Mouse (Mus musculus) liver, embryonic 11.5 days (tissue): Measurements from ENCODE around the gene Dnah3. TPM values are rescaled to one million over a fixed set of nuclear protein-coding genes. Genes with fewer than 3 reads are reported as not detected.

Source experiments
- ATAC-seq: fragments of 200-750 bp; cut with Nextera tagmentation; replicated peaks from 2 replicates; pipeline ENCODE4 v1.8.0; 2017; ENCODE audit warnings: moderate number of reproducible peaks, mild to moderate bottlenecking, moderate TSS enrichment, moderate library complexity; ENCODE audit not compliant: low FRiP score
- DNase-seq: peaks from one replicate; pipeline ENCODE4 v3.0.0-alpha.2; 2017; ENCODE audit warnings: low spot score
- H3K27ac ChIP-seq: fragments of 300-500 bp; sonication (generic); 2 replicates; pipeline ENCODE4 v1.5.1; 2014; ENCODE audit warnings: mild to moderate bottlenecking, low read depth, low read length, control low read depth
- H3K27me3 ChIP-seq: fragments of 300-500 bp; sonication (generic); replicated peaks from 2 replicates; pipeline ENCODE4 v1.6.1; 2014; ENCODE audit warnings: low read length, mixed read lengths; ENCODE audit not compliant: control insufficient read depth, insufficient read depth
- H3K36me3 ChIP-seq: fragments of 300-500 bp; sonication (generic); 2 replicates; pipeline ENCODE4 v1.6.1; 2014; ENCODE audit warnings: mild to moderate bottlenecking, low read length, moderate library complexity, mixed read lengths; ENCODE audit not compliant: control insufficient read depth, insufficient read depth
- H3K4me1 ChIP-seq: fragments of 300-500 bp; sonication (generic); replicated peaks from 2 replicates; pipeline ENCODE4 v1.6.1; 2014; ENCODE audit warnings: low read length, mixed read lengths; ENCODE audit not compliant: control insufficient read depth, insufficient read depth
- H3K4me2 ChIP-seq: fragments of 300-500 bp; sonication (generic); 2 replicates; pipeline ENCODE4 v1.6.1; 2014; ENCODE audit warnings: mild to moderate bottlenecking, control low read depth, moderate library complexity
- H3K4me3 ChIP-seq: fragments of 300-500 bp; sonication (generic); 2 replicates; pipeline ENCODE4 v1.5.1; 2014; ENCODE audit warnings: low read depth, low read length, control low read depth
- H3K9ac ChIP-seq: fragments of 300-500 bp; sonication (generic); 2 replicates; pipeline ENCODE4 v1.6.1; 2014; ENCODE audit warnings: low read depth, low read length, control low read depth
- H3K9me3 ChIP-seq: fragments of 300-500 bp; sonication (generic); 2 replicates; pipeline ENCODE4 v1.6.1; 2016; ENCODE audit warnings: low read length, inconsistent platforms, mixed read lengths; ENCODE audit not compliant: control insufficient read depth
- WGBS: fragments of 180-500 bp; shearing (Covaris S2); extraction: QIAGEN DNeasy Blood & Tissue Kit; methylation state at CpG from one replicate; pipeline ENCODE4 v1.1.7; 2014; 5-methylcytosine and 5-hydroxymethylcytosine counted together
- polyA plus RNA-seq: library from polyadenylated mRNA; unstranded; fragments of >200 nt; fragmentation: Nextera tagmentation; extraction: Ambion mirVana; gene quantifications from 2 replicates; pipeline ENCODE4 v1.2.1, GENCODE M21; 2014

The Dnah3 gene
- polyA plus RNA-seq, 1 experiment from 2014 or later, result not detected

GRCm38 (mm10) chr7:120093033-120093432, 2.0 kb downstream of the Dnah3 start:
- no peaks in the 10 kb centered on the region for H3K9me3 ChIP-seq
- ATAC-seq, result no peak

DNA sequence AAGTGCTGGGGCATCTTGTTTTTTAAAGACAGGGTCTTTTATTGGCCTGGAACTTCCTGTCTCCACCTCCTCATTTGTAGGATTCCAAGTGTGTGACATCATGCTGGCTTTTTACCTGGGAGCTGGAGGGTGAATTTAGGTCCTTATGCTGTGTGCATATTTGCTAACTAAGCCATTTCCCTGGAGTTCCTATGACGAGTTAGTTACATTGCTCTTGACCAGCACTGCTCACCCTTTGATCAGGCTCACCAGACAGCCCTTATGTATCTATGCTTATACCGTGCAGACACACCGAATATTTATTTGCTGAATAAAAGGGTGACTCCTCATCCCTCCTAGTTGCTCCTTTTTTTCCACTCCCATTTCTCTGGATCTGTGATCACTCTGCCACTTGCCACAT, 14.9 kb downstream of the Dnah3 start:
- Histone ChIP-seq H3K27ac (no peak overlapping the region), H3K9ac (no peak overlapping the region), H3K9me3 (no peaks in the 10 kb centered on the region), H3K4me3 (no peak overlapping the region), H3K4me2 (no peak overlapping the region), H3K27me3 (no peaks in the 10 kb centered on the region), H3K4me1 (no peaks in the 10 kb centered on the region), H3K36me3 (no peaks in the 10 kb centered on the region)
- 71% methylated on average over 3 of the region's 3 CpGs for WGBS
- DNase-seq (no peak), ATAC-seq (no peak)

More at GRCm38 (mm10) chr7:120093033-120093432, 2.0 kb downstream of the Dnah3 start:
- no peak overlapping the region for H3K9ac ChIP-seq
- H3K4me1 ChIP-seq, result no peaks in the 10 kb centered on the region
- DNase-seq, result no peak
- no peaks in the 10 kb centered on the region for H3K36me3 ChIP-seq
- no peaks in the 10 kb centered on the region for H3K27me3 ChIP-seq
- 49% methylated on average over 5 of the region's 5 CpGs for whole genome bisulfite sequencing
- H3K4me2 ChIP-seq, result no peak overlapping the region
- H3K27ac ChIP-seq, result no peak overlapping the region
- H3K4me3 ChIP-seq, result no peak overlapping the region

DNA sequence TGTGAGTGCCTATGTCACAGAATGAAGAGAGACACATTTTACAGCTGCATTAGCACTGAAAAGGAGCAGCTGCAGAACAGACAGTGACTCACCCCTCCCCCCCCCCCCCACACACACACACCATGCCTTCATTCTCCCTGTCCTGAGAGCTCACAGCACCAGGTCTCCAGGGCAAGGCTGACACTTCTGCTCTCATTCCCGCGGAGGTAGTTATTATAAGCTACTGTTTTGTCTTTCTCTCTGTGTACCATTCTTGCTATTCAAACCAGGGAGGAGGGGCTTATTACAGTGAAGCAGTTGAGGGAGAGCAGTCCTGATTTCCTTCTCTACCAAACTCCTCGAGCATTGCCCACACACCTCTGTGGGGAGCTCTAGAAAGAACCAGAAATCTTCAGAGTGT, 25.9 kb downstream of the Dnah3 start:
- H3K36me3 ChIP-seq, result no peaks in the 10 kb centered on the region
- H3K27ac ChIP-seq, result no peak overlapping the region
- ATAC-seq, result no peak
- no peak overlapping the region for H3K4me2 ChIP-seq
- H3K9me3 ChIP-seq, result no peaks in the 10 kb centered on the region
- H3K27me3 ChIP-seq, result no peaks in the 10 kb centered on the region
- WGBS, result 46% methylated on average over 3 of the region's 3 CpGs
- H3K9ac ChIP-seq, result no peak overlapping the region
- H3K4me3 ChIP-seq, result no peak overlapping the region
- H3K4me1 ChIP-seq, result no peaks in the 10 kb centered on the region
- no peak for DNase-seq

DNA sequence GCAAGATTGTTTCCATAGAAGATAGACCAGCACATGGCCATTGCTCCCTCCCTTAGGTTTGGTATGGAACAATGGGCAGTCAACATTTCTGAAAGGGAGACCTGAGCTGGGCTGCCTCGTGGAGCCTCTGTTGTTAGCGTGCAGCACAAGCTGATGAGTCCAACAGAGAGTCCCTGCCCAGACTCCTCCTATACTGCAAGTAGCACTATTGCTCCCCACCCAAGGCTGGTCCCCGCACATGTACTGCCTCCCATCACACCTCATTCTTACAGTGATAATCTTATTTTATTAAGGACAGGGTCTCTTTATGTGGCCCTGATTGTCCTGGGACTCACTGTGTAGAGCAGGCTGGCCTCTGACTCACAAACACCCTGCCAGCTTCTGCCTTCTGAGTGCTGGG, 27.0 kb downstream of the Dnah3 start:
- WGBS, result 73% methylated on average over 3 of the region's 3 CpGs
- no peak for ATAC-seq

GRCm38 (mm10) chr7:120064045-120064444, 31.0 kb downstream of the Dnah3 start:
- DNase-seq, result no peak
- H3K27me3 ChIP-seq, result no peaks in the 10 kb centered on the region
- H3K4me2 ChIP-seq, result no peak overlapping the region
- H3K4me1 ChIP-seq, result no peaks in the 10 kb centered on the region
- no peak overlapping the region for H3K4me3 ChIP-seq
- no peak overlapping the region for H3K9ac ChIP-seq
- H3K9me3 ChIP-seq, result no peaks in the 10 kb centered on the region
- H3K27ac ChIP-seq, result no peak overlapping the region
- H3K36me3 ChIP-seq, result no peaks in the 10 kb centered on the region
- ATAC-seq, result no peak
- 84% methylated on average over 1 of the region's 1 CpGs for WGBS

More for the DNA sequence above, 27.0 kb downstream of the Dnah3 start:
- Histone ChIP-seq H3K27ac (no peak overlapping the region), H3K4me1 (no peaks in the 10 kb centered on the region), H3K36me3 (no peaks in the 10 kb centered on the region), H3K4me2 (no peak overlapping the region), H3K4me3 (no peak overlapping the region), H3K27me3 (no peaks in the 10 kb centered on the region), H3K9me3 (no peaks in the 10 kb centered on the region), H3K9ac (no peak overlapping the region)
- DNase-seq, result no peak

- H3K36me3 ChIP-seq, result no peaks in the 10 kb centered on the region
- WGBS, result 75% methylated on average over 3 of the region's 3 CpGs
- H3K27me3 ChIP-seq, result no peaks in the 10 kb centered on the region
These were observed 39.6 kb downstream of the Dnah3 start for GRCm38 (mm10) chr7:120055479-120055878.

DNA sequence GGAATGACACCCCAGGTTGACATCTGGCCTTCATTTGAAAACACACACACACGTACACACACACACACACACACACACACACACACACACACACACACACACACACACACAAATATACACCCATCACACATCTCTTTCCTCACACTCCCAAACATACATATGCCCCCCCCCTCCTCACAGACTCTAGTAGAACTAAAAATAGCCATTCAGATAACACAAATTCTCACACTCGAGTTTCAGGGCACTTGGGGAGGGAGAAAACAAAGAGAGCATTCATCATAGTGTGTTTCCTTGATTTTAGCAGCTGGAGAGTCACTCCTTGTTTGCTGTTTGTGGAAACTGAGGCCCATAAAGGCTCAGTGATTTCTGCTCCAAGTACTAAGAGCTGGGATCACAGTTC, 41.1 kb downstream of the Dnah3 start:
- ATAC-seq (no peak), DNase-seq (no peak)
- Histone ChIP-seq H3K9ac (no peak overlapping the region), H3K9me3 (no peaks in the 10 kb centered on the region), H3K36me3 (no peaks in the 10 kb centered on the region), H3K27me3 (no peaks in the 10 kb centered on the region), H3K4me1 (no peaks in the 10 kb centered on the region), H3K4me3 (no peak overlapping the region), H3K4me2 (no peak overlapping the region), H3K27ac (no peak overlapping the region)
- WGBS, result 44% methylated on average over 2 of the region's 2 CpGs

More at GRCm38 (mm10) chr7:120055479-120055878, 39.6 kb downstream of the Dnah3 start:
- DNase-seq, result no peak
- Histone ChIP-seq H3K9ac (no peak overlapping the region), H3K4me3 (no peak overlapping the region), H3K4me1 (no peaks in the 10 kb centered on the region), H3K9me3 (no peaks in the 10 kb centered on the region), H3K4me2 (no peak overlapping the region), H3K27ac (no peak overlapping the region)
- no peak for ATAC-seq

GRCm38 (mm10) chr7:120050447-120050846, 44.6 kb downstream of the Dnah3 start:
- no peak overlapping the region for H3K4me3 ChIP-seq
- H3K9me3 ChIP-seq, result no peaks in the 10 kb centered on the region
- H3K27me3 ChIP-seq, result no peaks in the 10 kb centered on the region
- no peaks in the 10 kb centered on the region for H3K4me1 ChIP-seq
- no peak overlapping the region for H3K4me2 ChIP-seq
- no peak overlapping the region for H3K9ac ChIP-seq
- DNase-seq, result no peak
- no peak overlapping the region for H3K27ac ChIP-seq
- no peak for ATAC-seq
- no peaks in the 10 kb centered on the region for H3K36me3 ChIP-seq

- WGBS, result 76% methylated on average over 3 of the region's 3 CpGs
- Histone ChIP-seq H3K27me3 (no peaks in the 10 kb centered on the region), H3K4me1 (no peaks in the 10 kb centered on the region), H3K9me3 (no peaks in the 10 kb centered on the region), H3K27ac (no peak overlapping the region), H3K4me3 (no peak overlapping the region), H3K36me3 (no peaks in the 10 kb centered on the region), H3K4me2 (no peak overlapping the region), H3K9ac (no peak overlapping the region)
- DNase-seq (no peak), ATAC-seq (no peak)
These were observed 51.1 kb downstream of the Dnah3 start for GRCm38 (mm10) chr7:120043990-120044389.
